Mouse (Mus musculus) G1E (cell line): ENCODE data around the gene Ski. TPM values are rescaled to one million over a fixed set of nuclear protein-coding genes. Genes with fewer than 3 reads are reported as not detected.

Experiments
- ATAC-seq: 2 replicates; pipeline ENCODE4 v1.8.0; 2016; ENCODE audit warnings: mild to moderate bottlenecking; ENCODE audit not compliant: insufficient number of reproducible peaks, poor library complexity, low FRiP score, severe bottlenecking; ENCODE audit errors: extremely low read depth
- DNase-seq: peaks from one replicate; pipeline ENCODE4 v3.0.0; 2012; ENCODE audit warnings: low spot score
- H3K27me3 ChIP-seq: 2 replicates; pipeline ENCODE4 v1.6.1; 2012; ENCODE audit warnings: mild to moderate bottlenecking, low read length, inconsistent platforms; ENCODE audit not compliant: insufficient read depth
- H3K36me3 ChIP-seq: replicated peaks from 2 replicates; pipeline ENCODE3; 2012; ENCODE audit warnings: mild to moderate bottlenecking, inconsistent platforms
- H3K4me1 ChIP-seq: 2 replicates; pipeline ENCODE4 v1.6.1; 2012; ENCODE audit warnings: low read depth, low read length, inconsistent platforms, mixed read lengths; ENCODE audit not compliant: insufficient read depth
- H3K4me3 ChIP-seq: 2 replicates; pipeline ENCODE4 v1.5.1; 2012; ENCODE audit warnings: low read depth, mild to moderate bottlenecking, inconsistent platforms, low read length, moderate library complexity, mixed read lengths
- H3K9me3 ChIP-seq: replicated peaks from 2 replicates; pipeline ENCODE4 v1.6.1; 2012; ENCODE audit warnings: inconsistent platforms
- CTCF ChIP-seq: IDR thresholded peaks from 2 replicates; pipeline ENCODE4 v1.5.1; 2012; ENCODE audit warnings: low read depth, low read length, inconsistent platforms, mixed read lengths
- GATA1 ChIP-seq: IDR thresholded peaks from 2 replicates; pipeline ENCODE4 v1.6.1; 2012; ENCODE audit warnings: borderline replicate concordance, low read length, inconsistent platforms, mixed read lengths
- GATA2 ChIP-seq: IDR thresholded peaks from 2 replicates; pipeline ENCODE4 v1.6.1; 2012; ENCODE audit warnings: low read depth, low read length, inconsistent platforms, borderline replicate concordance
- POLR2AphosphoS5 ChIP-seq: IDR thresholded peaks from 2 replicates; pipeline ENCODE4 v1.6.1; 2012; ENCODE audit warnings: low read depth, low read length, inconsistent platforms; ENCODE audit not compliant: insufficient replicate concordance
- TAL1 ChIP-seq: conservative IDR thresholded peaks from 2 replicates; pipeline ENCODE4 v1.6.1; 2012; ENCODE audit warnings: low read depth, low read length, inconsistent platforms, mixed read lengths
- polyA plus RNA-seq: library from polyadenylated mRNA; stranded (reverse); fragments of >175 nt; gene quantifications from 2 replicates; pipeline ENCODE4 v1.2.3, GENCODE M21; 2012
- total RNA-seq, 2 experiments: library from RNA; stranded (forward) in 1 of 2; stranded (reverse) in 1 of 2; fragments of 200-1000 nt in 1 of 2; fragments of >200 nt in 1 of 2; fragmentation: Nextera tagmentation in 1 of 2; gene quantifications; 2 replicates each; pipeline ENCODE4 v1.2.3; 2014 to 2017

Ski gene
- total and polyA plus RNA-seq, 3 experiments = 16.9 to 58.4 (median 40.7) TPM

- ATAC-seq (no peak), DNase-seq (no peak)
- Histone ChIP-seq H3K27me3 (no peaks in the 10 kb centered on the region; the same call in 1 of the 2 replicates), H3K36me3 (peaks cover 82% of the 10 kb centered on the region), H3K4me1 (peaks cover 24% of the 10 kb centered on the region), H3K4me3 (no peak overlapping the region), H3K9me3 (no peaks in the 10 kb centered on the region)
- TF ChIP-seq CTCF = no peak
- no peak for TF ChIP-seq GATA1
These were observed 64.4 kb downstream of the Ski start for GRCm38 (mm10) chr4:155157871-155158542.

DNA sequence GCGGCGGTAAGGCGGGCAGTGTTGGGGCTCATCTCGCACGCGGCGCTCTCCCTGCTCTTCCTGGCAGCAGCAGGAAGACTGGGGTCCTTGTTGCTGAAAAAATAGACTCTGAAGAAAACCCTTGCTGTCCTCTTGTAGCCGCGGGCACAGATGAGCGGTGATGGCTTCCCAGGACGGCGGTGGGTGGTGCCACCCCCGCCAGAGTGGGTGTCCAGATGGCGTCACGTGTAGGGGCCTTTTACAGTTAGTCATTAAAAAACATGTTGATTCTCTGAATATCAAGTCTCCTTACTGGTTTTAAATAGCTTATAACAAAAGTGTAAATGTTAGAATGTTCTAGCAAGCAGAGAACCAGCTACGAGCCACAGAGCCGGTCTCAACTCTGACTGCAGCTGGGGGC, 65.7 kb downstream of the Ski start:
- Histone ChIP-seq H3K9me3 (no peaks in the 10 kb centered on the region), H3K36me3 (peaks cover 91% of the 10 kb centered on the region), H3K4me1 (peaks cover 14% of the 10 kb centered on the region), H3K27me3 (peaks cover 4% of the 10 kb centered on the region), H3K4me3 (no peak overlapping the region)
- DNase-seq = no peak
- no peak for ATAC-seq
- TF ChIP-seq GATA2 (no peak), GATA1 (no peak), POLR2AphosphoS5 (no peak), CTCF (no peak), TAL1 (no peak)

GRCm38 (mm10) chr4:155154986-155155385, 67.4 kb downstream of the Ski start:
- TF ChIP-seq POLR2AphosphoS5 = no peak
- no peak for TF ChIP-seq GATA1
- TF ChIP-seq TAL1 = no peak
- no peak for TF ChIP-seq GATA2
- no peak for TF ChIP-seq CTCF
- Histone ChIP-seq H3K9me3 (peaks cover 10% of the 10 kb centered on the region; the same call in 1 of the 2 replicates), H3K4me3 (no peak overlapping the region), H3K4me1 (peaks cover 22% of the 10 kb centered on the region), H3K27me3 (peaks cover 21% of the 10 kb centered on the region), H3K36me3 (peaks cover 79% of the 10 kb centered on the region)
- ATAC-seq (no peak), DNase-seq (no peak)

GRCm38 (mm10) chr4:155153389-155154072, 68.9 kb downstream of the Ski start:
- ATAC-seq = no peak
- Histone ChIP-seq H3K4me1 (peaks cover 31% of the 10 kb centered on the region), H3K9me3 (peaks cover 10% of the 10 kb centered on the region; the same call in 1 of the 2 replicates), H3K36me3 (peaks cover 65% of the 10 kb centered on the region), H3K4me3 (no peak overlapping the region), H3K27me3 (peaks cover 36% of the 10 kb centered on the region)
- DNase-seq = no peak
- TF ChIP-seq POLR2AphosphoS5 (no peak), CTCF (no peak), GATA1 (no peak), GATA2 (no peak), TAL1 (no peak)

DNA sequence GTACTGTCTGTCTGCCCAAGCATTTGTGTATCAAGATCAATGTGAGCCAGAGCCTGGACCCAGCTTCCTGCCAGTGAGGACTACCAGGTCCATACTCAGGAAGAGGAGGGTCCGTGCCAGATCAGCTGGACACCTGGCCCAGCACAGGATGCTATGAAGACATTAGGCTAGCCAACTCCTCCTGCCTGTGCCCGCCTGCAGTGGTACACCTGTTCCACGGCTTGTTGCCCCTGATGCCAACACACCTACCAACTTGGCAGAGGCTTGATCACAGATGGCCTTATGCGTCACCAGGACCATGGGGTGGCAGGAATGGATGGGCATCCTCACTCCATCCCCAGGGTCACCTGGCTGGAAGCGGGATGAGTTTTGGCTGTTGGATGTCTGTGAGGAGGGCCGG, 69.9 kb downstream of the Ski start:
- ATAC-seq (no peak), DNase-seq (no peak)
- no peak for TF ChIP-seq POLR2AphosphoS5
- no peak for TF ChIP-seq CTCF
- no peak for TF ChIP-seq GATA2
- no peak for TF ChIP-seq TAL1
- no peak for TF ChIP-seq GATA1
- H3K36me3 ChIP-seq = peaks cover 54% of the 10 kb centered on the region
- H3K9me3 ChIP-seq = peaks cover 10% of the 10 kb centered on the region; the same call in 1 of the 2 replicates
- no peak overlapping the region for H3K4me3 ChIP-seq
- peaks cover 36% of the 10 kb centered on the region for H3K4me1 ChIP-seq
- peaks cover 46% of the 10 kb centered on the region for H3K27me3 ChIP-seq

GRCm38 (mm10) chr4:155151845-155152244, 70.5 kb downstream of the Ski start:
- ATAC-seq (no peak), DNase-seq (no peak)
- peaks cover 36% of the 10 kb centered on the region for H3K4me1 ChIP-seq
- peaks cover 46% of the 10 kb centered on the region for H3K27me3 ChIP-seq
- H3K4me3 ChIP-seq = no peak overlapping the region
- H3K36me3 ChIP-seq = peaks cover 48% of the 10 kb centered on the region
- TF ChIP-seq GATA2 = no peak
- TF ChIP-seq GATA1 = no peak
- no peak for TF ChIP-seq CTCF
- no peak for TF ChIP-seq POLR2AphosphoS5
- TF ChIP-seq TAL1 = no peak
- H3K9me3 ChIP-seq = peaks cover 10% of the 10 kb centered on the region; the same call in 1 of the 2 replicates
